Mouse (Mus musculus) testis, adult 2 months (tissue): ENCODE data around the gene Slmap.

Experiments used
- CTCF ChIP-seq: fragments of 200-500 bp; IDR thresholded peaks from 2 replicates; pipeline ENCODE4 v1.5.1; 2012; ENCODE audit warnings: low read depth, mild to moderate bottlenecking, inconsistent platforms, low read length, moderate library complexity; ENCODE audit not compliant: control insufficient read depth, insufficient read depth, insufficient replicate concordance
- POLR2A ChIP-seq: fragments of 200-500 bp; IDR thresholded peaks from 2 replicates; pipeline ENCODE4 v1.6.1; 2012; ENCODE audit warnings: low read depth, mild to moderate bottlenecking, inconsistent platforms, low read length, moderate library complexity; ENCODE audit not compliant: control insufficient read depth

- no peak for TF ChIP-seq POLR2A
- TF ChIP-seq CTCF = no peak
Observed at GRCm38 (mm10) chr14:26540577-26540976, 5.8 kb upstream of the Slmap start.
